Mouse (Mus musculus) heart, postnatal 10 days (tissue): Measurements from ENCODE around the gene Rabgap1. TPM values are rescaled to one million over a fixed set of nuclear protein-coding genes. Genes with fewer than 3 reads are reported as not detected.

Experiments used
- total RNA-seq, 2 experiments: library from RNA; stranded (reverse); gene quantifications; 2 replicates each; pipeline ENCODE4 v1.2.3; 2021

Rabgap1 gene
- total RNA-seq, 2 experiments from 2014 or later = 45.9 to 56.7 TPM

Other genes starting within 250 kb of the Rabgap1 start
- gene Olfr366, start 231.7 kb upstream of the Rabgap1 start, total RNA-seq = not detected
- gene Olfr368, start 116.8 kb upstream of the Rabgap1 start, total RNA-seq = not detected
- gene Pdcl, start 83.9 kb upstream of the Rabgap1 start, total RNA-seq = 10 to 100 TPM; 29.1 to 33.5 TPM
- 10 to 100 TPM; 47.7 to 50.2 TPM for gene Rc3h2, start 20.4 kb upstream of the Rabgap1 start, total RNA-seq
- gene Zbtb26, start 144 bp upstream of the Rabgap1 start, total RNA-seq = 1 to 10 TPM; 4.5 to 5.1 TPM
- 1 to 10 TPM; 6.0 to 6.2 TPM for gene Zbtb6, start 108 bp upstream of the Rabgap1 start, total RNA-seq
- gene Gpr21, start 73.1 kb downstream of the Rabgap1 start, total RNA-seq = 1 to 10 TPM; 1.3 to 1.5 TPM